Mouse (Mus musculus) heart, embryonic 16.5 days (tissue): Measurements from ENCODE around the gene Gm10718. TPM values are rescaled to one million over a fixed set of nuclear protein-coding genes. Genes with fewer than 3 reads are reported as not detected.
"Not testable (repeated sequence)": the region's sequence is repeated elsewhere in the genome, so short reads cannot be mapped to it uniquely, and the experiment has no call there.

Source experiments
- ATAC-seq: fragments of 200-750 bp; cut with Nextera tagmentation; replicated peaks from 2 replicates; pipeline ENCODE4 v1.8.0; 2017; ENCODE audit warnings: moderate number of reproducible peaks; ENCODE audit not compliant: insufficient read depth, low FRiP score; ENCODE audit errors: extremely low read depth
- H3K27ac ChIP-seq: fragments of 300-500 bp; sonication (generic); 2 replicates; pipeline ENCODE4 v1.5.1; 2014; ENCODE audit warnings: mild to moderate bottlenecking, low read length, control low read depth, moderate library complexity
- H3K27me3 ChIP-seq: fragments of 300-500 bp; sonication (generic); 2 replicates; pipeline ENCODE4 v1.6.1; 2014; ENCODE audit warnings: low read length, mixed read lengths; ENCODE audit not compliant: control insufficient read depth, insufficient read depth
- H3K36me3 ChIP-seq: fragments of 300-500 bp; sonication (generic); 2 replicates; pipeline ENCODE4 v1.6.1; 2014; ENCODE audit not compliant: control insufficient read depth, insufficient read depth
- H3K4me1 ChIP-seq: fragments of 300-500 bp; sonication (generic); 2 replicates; pipeline ENCODE4 v1.6.1; 2014; ENCODE audit warnings: low read length, mixed read lengths; ENCODE audit not compliant: control insufficient read depth, insufficient read depth
- H3K4me2 ChIP-seq: fragments of 300-500 bp; sonication (generic); 2 replicates; pipeline ENCODE4 v1.6.1; 2014; ENCODE audit warnings: low read depth, mild to moderate bottlenecking, control low read depth, low read length
- H3K4me3 ChIP-seq: fragments of 300-500 bp; sonication (generic); 2 replicates; pipeline ENCODE4 v1.5.1; 2014; ENCODE audit warnings: mild to moderate bottlenecking, control low read depth, low read length
- H3K9ac ChIP-seq: fragments of 300-500 bp; sonication (generic); 2 replicates; pipeline ENCODE4 v1.6.1; 2014; ENCODE audit warnings: low read length, control low read depth
- H3K9me3 ChIP-seq: fragments of 300-500 bp; sonication (generic); replicated peaks from 2 replicates; pipeline ENCODE4 v1.6.1; 2016; ENCODE audit warnings: low read length; ENCODE audit not compliant: control insufficient read depth
- WGBS: fragments of 180-500 bp; shearing (Covaris S2); extraction: QIAGEN DNeasy Blood & Tissue Kit; methylation state at CpG from one replicate; pipeline ENCODE4 v1.1.7; 2014; 5-methylcytosine and 5-hydroxymethylcytosine counted together
- polyA plus RNA-seq: library from polyadenylated mRNA; unstranded; fragments of >200 nt; fragmentation: Nextera tagmentation; extraction: Ambion mirVana; gene quantifications from 2 replicates; pipeline ENCODE4 v1.2.1, GENCODE M21; 2015

The Gm10718 gene
- polyA plus RNA-seq, 1 experiment from 2014 or later = 2.3 TPM

DNA sequence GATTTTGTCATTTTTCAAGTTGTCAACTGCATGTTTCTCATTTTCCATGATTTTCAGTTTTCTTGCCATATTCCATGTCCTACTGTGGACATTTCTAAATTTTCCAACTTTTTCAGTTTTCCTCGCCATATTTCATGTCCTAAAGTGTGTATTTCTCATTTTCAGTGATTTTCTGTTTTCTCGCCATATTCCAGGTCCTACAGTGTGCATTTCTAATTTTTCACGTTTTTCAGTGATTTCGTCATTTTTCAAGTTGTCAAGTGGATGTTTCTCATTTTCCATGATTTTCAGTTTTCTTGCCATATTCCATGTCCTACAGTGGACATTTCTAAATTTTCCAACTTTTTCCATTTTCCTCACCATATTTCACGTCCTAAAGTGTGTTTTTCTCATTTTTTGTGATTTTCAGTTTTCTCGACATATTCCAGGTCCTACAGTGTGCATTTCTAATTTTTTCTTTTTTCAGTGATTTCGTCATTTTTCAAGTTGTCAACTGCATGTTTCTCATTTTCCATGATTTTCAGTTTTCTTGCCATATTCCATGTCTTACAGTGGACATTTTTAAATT, 11.2 kb upstream of the Gm10718 start:
- not testable (repeated sequence) for H3K4me1 ChIP-seq, H3K4me3 ChIP-seq, H3K27ac ChIP-seq, H3K4me2 ChIP-seq, H3K36me3 ChIP-seq, H3K27me3 ChIP-seq, H3K9ac ChIP-seq, ATAC-seq, H3K9me3 ChIP-seq
- WGBS = 84% methylated on average over 2 of the region's 7 CpGs

- H3K36me3 ChIP-seq = not testable (repeated sequence)
These were observed 10.5 kb upstream of the Gm10718 start, which contains the start of gene Gm10721 for GRCm38 (mm10) chr9:3012733-3013279. Gm10721 (plus strand) TSS chr9:3013140.

DNA sequence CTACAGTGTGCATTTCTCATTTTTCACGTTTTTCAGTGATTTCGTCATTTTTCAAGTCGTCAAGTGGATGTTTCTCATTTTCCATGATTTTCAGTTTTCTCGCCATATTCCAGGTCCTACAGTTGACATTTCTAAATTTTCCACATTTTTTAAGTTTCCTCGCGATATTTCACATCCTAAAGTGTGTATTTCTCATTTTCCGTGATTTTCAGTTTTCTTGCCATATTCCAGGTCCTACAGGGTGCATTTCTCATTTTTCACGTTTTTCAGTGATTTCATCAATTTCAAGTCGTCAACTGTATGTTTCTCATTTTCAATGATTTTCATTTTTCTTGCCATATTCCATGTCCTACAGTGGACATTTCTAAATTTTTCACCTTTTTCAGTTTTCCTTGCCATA, 8.0 kb upstream of the Gm10718 start, which contains the start of gene Gm10720:
Gm10720 (plus strand) TSS at position 301 of the 400 bp plus-strand sequence.
- not testable (repeated sequence) for ATAC-seq, H3K36me3 ChIP-seq, H3K27ac ChIP-seq, H3K27me3 ChIP-seq, H3K4me2 ChIP-seq, H3K4me1 ChIP-seq, H3K4me3 ChIP-seq, H3K9ac ChIP-seq, H3K9me3 ChIP-seq
- WGBS = 50% methylated on average over 4 of the region's 9 CpGs

More at GRCm38 (mm10) chr9:3012733-3013279, 10.5 kb upstream of the Gm10718 start, which contains the start of gene Gm10721:
- H3K9ac ChIP-seq, H3K27me3 ChIP-seq, H3K27ac ChIP-seq, H3K4me1 ChIP-seq, H3K4me3 ChIP-seq, H3K9me3 ChIP-seq, H3K4me2 ChIP-seq: not testable (repeated sequence)
- 0 out of 2 replicates have a peak, but pooled peaks have one; percentile 17 for ATAC-seq
- no CpG with 5 or more reads among the region's 11 CpGs for WGBS

DNA sequence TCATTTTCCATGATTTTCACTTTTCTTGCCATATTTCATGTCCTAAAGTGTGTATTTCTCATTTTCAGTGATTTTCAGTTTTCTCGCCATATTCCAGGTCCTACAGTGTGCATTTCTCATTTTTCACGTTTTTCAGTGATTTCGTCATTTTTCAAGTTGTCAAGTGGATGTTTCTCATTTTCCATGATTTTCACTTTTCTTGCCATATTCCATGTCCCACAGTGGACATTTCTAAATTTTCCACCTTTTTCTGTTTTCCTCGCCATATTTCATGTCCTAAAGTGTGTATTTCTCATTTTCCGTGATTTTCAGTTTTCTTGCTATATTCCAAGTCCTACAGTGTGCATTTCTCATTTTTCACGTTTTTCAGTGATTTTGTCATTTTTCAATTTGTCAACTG, 7.5 kb upstream of the Gm10718 start:
- ATAC-seq, H3K27me3 ChIP-seq, H3K9me3 ChIP-seq, H3K27ac ChIP-seq, H3K4me2 ChIP-seq, H3K36me3 ChIP-seq, H3K4me3 ChIP-seq, H3K9ac ChIP-seq, H3K4me1 ChIP-seq: not testable (repeated sequence)
- WGBS = 68% methylated on average over 4 of the region's 6 CpGs

- ATAC-seq, H3K4me2 ChIP-seq, H3K4me3 ChIP-seq, H3K27ac ChIP-seq, H3K9me3 ChIP-seq, H3K4me1 ChIP-seq, H3K27me3 ChIP-seq, H3K36me3 ChIP-seq, H3K9ac ChIP-seq: not testable (repeated sequence)
- WGBS = 57% methylated on average over 1 of the region's 9 CpGs
These were observed 6.2 kb upstream of the Gm10718 start, which contains the start of gene Gm10719 for GRCm38 (mm10) chr9:3017108-3017507. Gm10719 (plus strand) TSS chr9:3017408.

GRCm38 (mm10) chr9:3018944-3019343, 4.4 kb upstream of the Gm10718 start:
- H3K9ac ChIP-seq, H3K4me3 ChIP-seq, H3K36me3 ChIP-seq, H3K27me3 ChIP-seq, H3K27ac ChIP-seq, ATAC-seq, H3K4me1 ChIP-seq, H3K9me3 ChIP-seq, H3K4me2 ChIP-seq: not testable (repeated sequence)
- WGBS = 60% methylated on average over 9 of the region's 9 CpGs

DNA sequence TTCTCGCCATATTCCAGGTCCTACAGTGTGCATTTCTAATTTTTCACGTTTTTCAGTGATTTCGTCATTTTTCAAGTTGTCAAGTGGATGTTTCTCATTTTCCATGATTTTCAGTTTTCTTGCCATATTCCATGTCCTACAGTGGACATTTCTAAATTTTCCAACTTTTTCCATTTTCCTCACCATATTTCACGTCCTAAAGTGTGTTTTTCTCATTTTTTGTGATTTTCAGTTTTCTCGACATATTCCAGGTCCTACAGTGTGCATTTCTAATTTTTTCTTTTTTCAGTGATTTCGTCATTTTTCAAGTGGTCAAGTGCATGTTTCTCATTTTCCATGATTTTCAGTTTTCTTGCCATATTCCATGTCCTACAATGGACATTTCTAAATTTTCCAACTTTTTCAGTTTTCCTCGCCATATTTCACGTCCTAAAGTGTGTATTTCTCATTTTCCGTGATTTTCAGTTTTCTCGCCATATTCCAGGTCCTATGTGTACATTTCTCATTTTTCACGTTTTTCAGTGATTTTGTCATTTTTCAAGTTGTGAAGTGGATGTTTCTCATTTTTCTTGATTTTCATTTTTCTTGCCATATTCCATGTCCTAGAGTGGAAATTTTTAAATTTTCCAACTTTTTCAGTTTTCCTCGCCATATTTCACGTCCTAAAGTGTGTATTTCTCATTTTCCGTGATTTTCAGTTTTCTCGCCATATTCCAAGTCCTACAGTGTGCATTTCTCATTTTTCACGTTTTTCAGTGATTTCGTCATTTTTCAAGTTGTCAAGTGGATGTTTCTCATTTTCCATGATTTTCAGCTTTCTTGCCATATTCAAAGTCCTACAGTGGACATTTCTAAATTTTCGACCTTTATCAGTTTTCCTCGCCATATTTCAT, 3.3 kb upstream of the Gm10718 start:
- not testable (repeated sequence) for ATAC-seq, H3K27me3 ChIP-seq, H3K4me3 ChIP-seq, H3K36me3 ChIP-seq, H3K27ac ChIP-seq, H3K9me3 ChIP-seq, H3K9ac ChIP-seq, H3K4me1 ChIP-seq, H3K4me2 ChIP-seq
- WGBS = 77% methylated on average over 11 of the region's 19 CpGs

- H3K36me3 ChIP-seq, H3K4me1 ChIP-seq, H3K9me3 ChIP-seq, H3K9ac ChIP-seq, H3K4me3 ChIP-seq, H3K27me3 ChIP-seq, H3K4me2 ChIP-seq, ATAC-seq, H3K27ac ChIP-seq: not testable (repeated sequence)
- WGBS = 67% methylated on average over 9 of the region's 13 CpGs
These were observed 885 bp upstream of the Gm10718 start for GRCm38 (mm10) chr9:3022316-3023008.
